Mouse (Mus musculus) midbrain, embryonic 10.5 days (tissue): ENCODE measurements at regions not wholly inside any gene's neighbourhood (a gene's known extent, or its start where the extent isn't known, plus 50 kb on each side); places are given as distances from the start of the nearest gene placed in this dataset.
A peak's percentile ranks its signal among the peaks of the same experiment; 100 is the strongest.

Source experiments
- DNase-seq: peaks from one replicate; pipeline ENCODE4 v3.0.0-alpha.2; 2017; ENCODE audit warnings: low spot score
- H3K27ac ChIP-seq: fragments of 300-500 bp; sonication (generic); replicated peaks from 2 replicates; pipeline ENCODE4 v1.5.1; 2016; ENCODE audit warnings: mild to moderate bottlenecking
- H3K27me3 ChIP-seq: fragments of 300-500 bp; sonication (generic); 2 replicates; pipeline ENCODE4 v1.6.1; 2016; ENCODE audit warnings: low read depth, mild to moderate bottlenecking; ENCODE audit not compliant: poor library complexity, severe bottlenecking
- H3K36me3 ChIP-seq: fragments of 300-500 bp; sonication (generic); 2 replicates; pipeline ENCODE4 v1.6.1; 2016; ENCODE audit warnings: mild to moderate bottlenecking, moderate library complexity
- H3K4me1 ChIP-seq: fragments of 300-500 bp; sonication (generic); 2 replicates; pipeline ENCODE4 v1.6.1; 2016
- H3K4me3 ChIP-seq: fragments of 300-500 bp; sonication (generic); 2 replicates; pipeline ENCODE4 v1.5.1; 2016; ENCODE audit warnings: mild to moderate bottlenecking, moderate library complexity
- H3K9me3 ChIP-seq: fragments of 300-500 bp; sonication (generic); replicated peaks from 2 replicates; pipeline ENCODE4 v1.6.1; 2016; ENCODE audit warnings: mild to moderate bottlenecking
- WGBS: fragments of 180-500 bp; shearing (Covaris S2); methylation state at CpG from one replicate; pipeline ENCODE4 v1.1.7; 2016; 5-methylcytosine and 5-hydroxymethylcytosine counted together

- H3K4me1 ChIP-seq: peaks cover 67% of the 10 kb centered on the region
These were observed 108.2 kb downstream of the Tomm20 start for GRCm38 (mm10) chr8:126837318-126838025.

GRCm38 (mm10) chr8:126835554-126835953, 110.1 kb downstream of the Tomm20 start:
- WGBS: 88% methylated on average over 7 of the region's 7 CpGs
- DNase-seq: no peak
- H3K4me1 ChIP-seq: peaks cover 62% of the 10 kb centered on the region
- H3K27me3 ChIP-seq: no peaks in the 10 kb centered on the region
- no peaks in the 10 kb centered on the region for H3K36me3 ChIP-seq
- no peak overlapping the region for H3K4me3 ChIP-seq
- no peaks in the 10 kb centered on the region for H3K9me3 ChIP-seq
- no peak overlapping the region for H3K27ac ChIP-seq

More at GRCm38 (mm10) chr8:126837318-126838025, 108.2 kb downstream of the Tomm20 start:
- Histone ChIP-seq H3K27ac (peak overlapping the region; percentile 89; the same call in 1 of the 2 replicates), H3K27me3 (no peaks in the 10 kb centered on the region), H3K36me3 (no peaks in the 10 kb centered on the region), H3K4me3 (no peak overlapping the region), H3K9me3 (no peaks in the 10 kb centered on the region)
- no peak for DNase-seq
- WGBS: 84% methylated on average over 9 of the region's 9 CpGs

- no peak overlapping the region for H3K4me3 ChIP-seq
- no peaks in the 10 kb centered on the region for H3K9me3 ChIP-seq
- H3K27ac ChIP-seq: peak overlapping the region; percentile 67
- no peaks in the 10 kb centered on the region for H3K27me3 ChIP-seq
- WGBS: 70% methylated on average over 19 of the region's 19 CpGs
- H3K36me3 ChIP-seq: no peaks in the 10 kb centered on the region
- peaks cover 53% of the 10 kb centered on the region for H3K4me1 ChIP-seq
- DNase-seq: no peak
These were observed 111.9 kb downstream of the Tomm20 start for GRCm38 (mm10) chr8:126833471-126834453.

- H3K36me3 ChIP-seq: no peaks in the 10 kb centered on the region
- H3K4me1 ChIP-seq: peaks cover 49% of the 10 kb centered on the region
- H3K27ac ChIP-seq: peak overlapping the region; percentile 67
- WGBS: 52% methylated on average over 5 of the region's 5 CpGs
- no peaks in the 10 kb centered on the region for H3K9me3 ChIP-seq
- no peak for DNase-seq
- no peak overlapping the region for H3K4me3 ChIP-seq
- no peaks in the 10 kb centered on the region for H3K27me3 ChIP-seq
These were observed 112.6 kb downstream of the Tomm20 start for GRCm38 (mm10) chr8:126833006-126833405.

- H3K27me3 ChIP-seq: no peaks in the 10 kb centered on the region
- H3K4me1 ChIP-seq: peaks cover 49% of the 10 kb centered on the region
- H3K9me3 ChIP-seq: no peaks in the 10 kb centered on the region
- H3K36me3 ChIP-seq: no peaks in the 10 kb centered on the region
- WGBS: 83% methylated on average over 12 of the region's 12 CpGs
- peak overlapping the region; percentile 67 for H3K27ac ChIP-seq
- DNase-seq: no peak
- no peak overlapping the region for H3K4me3 ChIP-seq
These were observed 113.3 kb downstream of the Tomm20 start for GRCm38 (mm10) chr8:126832163-126832978.

- no peak for DNase-seq
- WGBS: 93% methylated on average over 16 of the region's 16 CpGs
- Histone ChIP-seq H3K27ac (0 out of 2 replicates have a peak overlapping the region, but pooled peaks have one; percentile 42), H3K4me1 (peaks cover 54% of the 10 kb centered on the region), H3K4me3 (no peak overlapping the region), H3K36me3 (no peaks in the 10 kb centered on the region), H3K27me3 (no peaks in the 10 kb centered on the region), H3K9me3 (no peaks in the 10 kb centered on the region)
These were observed 114.1 kb downstream of the Tomm20 start for GRCm38 (mm10) chr8:126831312-126832162.

- peaks cover 67% of the 10 kb centered on the region for H3K4me1 ChIP-seq
- no peak overlapping the region for H3K27ac ChIP-seq
- WGBS: 67% methylated on average over 5 of the region's 5 CpGs
- no peak overlapping the region for H3K4me3 ChIP-seq
- H3K9me3 ChIP-seq: no peaks in the 10 kb centered on the region
- no peaks in the 10 kb centered on the region for H3K27me3 ChIP-seq
- no peak for DNase-seq
- H3K36me3 ChIP-seq: no peaks in the 10 kb centered on the region
These were observed 115.5 kb downstream of the Tomm20 start for GRCm38 (mm10) chr8:126830242-126830530.

GRCm38 (mm10) chr8:126829376-126830241, 116.0 kb downstream of the Tomm20 start:
- Histone ChIP-seq H3K36me3 (no peaks in the 10 kb centered on the region), H3K27ac (no peak overlapping the region; the same call in 1 of the 2 replicates), H3K27me3 (no peaks in the 10 kb centered on the region), H3K4me1 (peaks cover 71% of the 10 kb centered on the region), H3K9me3 (no peaks in the 10 kb centered on the region), H3K4me3 (no peak overlapping the region)
- no peak for DNase-seq
- 85% methylated on average over 17 of the region's 17 CpGs for WGBS

GRCm38 (mm10) chr8:126827681-126828383, 117.8 kb downstream of the Tomm20 start:
- peak overlapping the region; percentile 92 for H3K27ac ChIP-seq
- peaks cover 61% of the 10 kb centered on the region for H3K4me1 ChIP-seq
- no peaks in the 10 kb centered on the region for H3K9me3 ChIP-seq
- DNase-seq: no peak
- 80% methylated on average over 6 of the region's 6 CpGs for WGBS
- no peaks in the 10 kb centered on the region for H3K27me3 ChIP-seq
- H3K36me3 ChIP-seq: no peaks in the 10 kb centered on the region
- H3K4me3 ChIP-seq: no peak overlapping the region

GRCm38 (mm10) chr8:126826328-126827285, 119.0 kb downstream of the Tomm20 start:
- Histone ChIP-seq H3K9me3 (no peaks in the 10 kb centered on the region), H3K4me3 (peak overlapping the region; percentile 30), H3K27ac (peak overlapping the region; percentile 92), H3K27me3 (no peaks in the 10 kb centered on the region), H3K36me3 (no peaks in the 10 kb centered on the region), H3K4me1 (peaks cover 51% of the 10 kb centered on the region)
- DNase-seq: peak; percentile 87
- WGBS: 6% methylated on average over 11 of the region's 11 CpGs
